Comparison of ENCODE assay signal across 9 mouse cellular contexts in genomic region chr14:36584065-36584635, GRCm38 (mm10).
DNase-seq lines count a peak whose midpoint lies in the region; ATAC-seq lines count a peak whose summit lies in the region.
"Had no signal": no experiment of that assay in that cellular context is flagged by ENCODE, and none has a peak within 500 bp of the region (broad histone marks: within the 10 kb centered on the region; RNA-seq: fewer than 3 reads in every experiment).

No protein-coding gene starts in this region.

- no peaks in the 10 kb centered on the region for H3K36me3 ChIP-seq in embryonic facial prominence, embryonic 11.5 days (replicated peaks; ENCODE audit: control insufficient read depth, insufficient read depth, low read depth, low read length)
- H3K36me3 ChIP-seq in embryonic facial prominence, embryonic 10.5 days (replicated peaks) = no peaks in the 10 kb centered on the region
- no peaks in the 10 kb centered on the region for H3K36me3 ChIP-seq in neural tube, embryonic 11.5 days (ENCODE audit: control insufficient read depth, insufficient read depth, low read length)
- no peaks in the 10 kb centered on the region for H3K36me3 ChIP-seq in neural tube, embryonic 15.5 days
- H3K36me3 ChIP-seq in hindbrain, embryonic 16.5 days (ENCODE audit: control insufficient read depth, insufficient read depth, low read length) = no peaks in the 10 kb centered on the region
- no peaks in the 10 kb centered on the region for H3K36me3 ChIP-seq in midbrain, embryonic 14.5 days (ENCODE audit: control insufficient read depth, insufficient read depth, low read length)
- H3K36me3 ChIP-seq: lung, embryonic 15.5 days had no signal

- H3K9ac ChIP-seq in embryonic facial prominence, embryonic 11.5 days (replicated peaks; ENCODE audit: low read length) = no peak overlapping the region
- H3K9ac ChIP-seq in neural tube, embryonic 11.5 days (ENCODE audit: low read length) = no peak overlapping the region
- no peak overlapping the region for H3K9ac ChIP-seq in neural tube, embryonic 15.5 days (replicated peaks)
- H3K9ac ChIP-seq in hindbrain, embryonic 16.5 days (ENCODE audit: low read depth, low read length) = no peak overlapping the region
- H3K9ac ChIP-seq in midbrain, embryonic 14.5 days (replicated peaks; ENCODE audit: low read length) = no peak overlapping the region
- H3K9ac ChIP-seq: lung, embryonic 15.5 days had no signal

- H3K27ac ChIP-seq in embryonic facial prominence, embryonic 11.5 days (replicated peaks; ENCODE audit: low read depth, low read length) = no peak overlapping the region
- H3K27ac ChIP-seq in embryonic facial prominence, embryonic 10.5 days (replicated peaks) = no peak overlapping the region
- no peak overlapping the region for H3K27ac ChIP-seq in neural tube, embryonic 11.5 days (ENCODE audit: low read depth, low read length)
- H3K27ac ChIP-seq in neural tube, embryonic 15.5 days (replicated peaks) = no peak overlapping the region
- H3K27ac ChIP-seq in hindbrain, embryonic 16.5 days (ENCODE audit: low read depth, low read length) = no peak overlapping the region
- no peak overlapping the region for H3K27ac ChIP-seq in midbrain, embryonic 14.5 days (replicated peaks; ENCODE audit: low read depth, low read length)
- H3K27ac ChIP-seq: lung, embryonic 15.5 days had no signal

- H3K27me3 ChIP-seq in embryonic facial prominence, embryonic 11.5 days (ENCODE audit: control insufficient read depth, insufficient read depth, low read length) = no peaks in the 10 kb centered on the region
- H3K27me3 ChIP-seq in embryonic facial prominence, embryonic 10.5 days (replicated peaks; ENCODE audit: low read depth, poor library complexity, severe bottlenecking) = no peaks in the 10 kb centered on the region
- no peaks in the 10 kb centered on the region for H3K27me3 ChIP-seq in neural tube, embryonic 11.5 days (ENCODE audit: control insufficient read depth, insufficient read depth, low read length)
- no peaks in the 10 kb centered on the region for H3K27me3 ChIP-seq in neural tube, embryonic 15.5 days (replicated peaks)
- H3K27me3 ChIP-seq in hindbrain, embryonic 16.5 days (replicated peaks; ENCODE audit: control insufficient read depth, insufficient read depth, low read length) = no peaks in the 10 kb centered on the region
- H3K27me3 ChIP-seq in midbrain, embryonic 14.5 days (ENCODE audit: control insufficient read depth, insufficient read depth, low read length) = no peaks in the 10 kb centered on the region
- H3K27me3 ChIP-seq: lung, embryonic 15.5 days had no signal

- 47% methylated on average over 4 of the region's 4 CpGs for WGBS in embryonic facial prominence, embryonic 11.5 days
- WGBS in embryonic facial prominence, embryonic 10.5 days = 53% methylated on average over 4 of the region's 4 CpGs
- 59% methylated on average over 4 of the region's 4 CpGs for WGBS in neural tube, embryonic 11.5 days
- WGBS in neural tube, embryonic 15.5 days = 57% methylated on average over 4 of the region's 4 CpGs
- 56% methylated on average over 4 of the region's 4 CpGs for WGBS in hindbrain, embryonic 16.5 days
- 62% methylated on average over 4 of the region's 4 CpGs for WGBS in midbrain, embryonic 14.5 days

- no peak overlapping the region for H3K4me3 ChIP-seq in embryonic facial prominence, embryonic 11.5 days (ENCODE audit: low read depth, low read length)
- H3K4me3 ChIP-seq in embryonic facial prominence, embryonic 10.5 days = no peak overlapping the region
- no peak overlapping the region for H3K4me3 ChIP-seq in neural tube, embryonic 11.5 days (ENCODE audit: low read depth, low read length)
- no peak overlapping the region for H3K4me3 ChIP-seq in neural tube, embryonic 15.5 days (replicated peaks)
- H3K4me3 ChIP-seq in hindbrain, embryonic 16.5 days (ENCODE audit: low read length) = no peak overlapping the region
- no peak overlapping the region for H3K4me3 ChIP-seq in midbrain, embryonic 14.5 days (replicated peaks; ENCODE audit: low read depth, low read length)
- H3K4me3 ChIP-seq: lung, embryonic 15.5 days had no signal

- H3K4me2 ChIP-seq in embryonic facial prominence, embryonic 11.5 days (ENCODE audit: low read depth, low read length) = no peak overlapping the region
- no peak overlapping the region for H3K4me2 ChIP-seq in neural tube, embryonic 11.5 days (ENCODE audit: low read depth)
- H3K4me2 ChIP-seq in neural tube, embryonic 15.5 days = no peak overlapping the region
- H3K4me2 ChIP-seq in hindbrain, embryonic 16.5 days (ENCODE audit: low read length) = no peak overlapping the region
- no peak overlapping the region for H3K4me2 ChIP-seq in midbrain, embryonic 14.5 days (ENCODE audit: low read length)
- H3K4me2 ChIP-seq: lung, embryonic 15.5 days had no signal

- H3K9me3 ChIP-seq in embryonic facial prominence, embryonic 11.5 days (replicated peaks; ENCODE audit: control insufficient read depth, low read length) = no peaks in the 10 kb centered on the region
- H3K9me3 ChIP-seq in embryonic facial prominence, embryonic 10.5 days = no peaks in the 10 kb centered on the region
- H3K9me3 ChIP-seq in neural tube, embryonic 11.5 days (ENCODE audit: control insufficient read depth, low read length) = no peaks in the 10 kb centered on the region
- H3K9me3 ChIP-seq in neural tube, embryonic 15.5 days (replicated peaks) = no peaks in the 10 kb centered on the region
- H3K9me3 ChIP-seq in hindbrain, embryonic 16.5 days (ENCODE audit: control insufficient read depth, low read length) = no peaks in the 10 kb centered on the region
- no peaks in the 10 kb centered on the region for H3K9me3 ChIP-seq in midbrain, embryonic 14.5 days (ENCODE audit: control insufficient read depth, low read length)
- H3K9me3 ChIP-seq: lung, embryonic 15.5 days had no signal

- DNase-seq in embryonic facial prominence, embryonic 11.5 days (ENCODE audit: low spot score) = peak; percentile 50
- DNase-seq in embryonic facial prominence, embryonic 10.5 days (ENCODE audit: low spot score) = no peak
- DNase-seq in neural tube, embryonic 11.5 days (ENCODE audit: low spot score) = peak; percentile 26
- peak; percentile 55 for DNase-seq in midbrain, embryonic 14.5 days
- DNase-seq in ovary, postnatal 36 days (ENCODE audit: low spot score) = no peak
- DNase-seq in spleen, adult 18-20 months = no peak

- ATAC-seq in embryonic facial prominence, embryonic 11.5 days (replicated peaks; ENCODE audit: insufficient number of reproducible peaks, low FRiP score, low TSS enrichment, low read depth) = no peak
- ATAC-seq in neural tube, embryonic 11.5 days (ENCODE audit: insufficient read depth, low FRiP score, low TSS enrichment) = peak; percentile 67
- no peak for ATAC-seq in neural tube, embryonic 15.5 days (ENCODE audit: low FRiP score)
- ATAC-seq in hindbrain, embryonic 16.5 days = 0 out of 2 replicates have a peak, but pooled peaks have one; percentile 30
- ATAC-seq in midbrain, embryonic 14.5 days (ENCODE audit: low FRiP score, low TSS enrichment) = no peak; the same call in 1 of the 2 replicates

- no peaks in the 10 kb centered on the region for H3K4me1 ChIP-seq in embryonic facial prominence, embryonic 11.5 days (ENCODE audit: control insufficient read depth, insufficient read depth, low read length)
- H3K4me1 ChIP-seq in embryonic facial prominence, embryonic 10.5 days = no peaks in the 10 kb centered on the region
- H3K4me1 ChIP-seq in neural tube, embryonic 11.5 days (ENCODE audit: control insufficient read depth, insufficient read depth, low read length) = no peaks in the 10 kb centered on the region
- H3K4me1 ChIP-seq in neural tube, embryonic 15.5 days = no peaks in the 10 kb centered on the region
- H3K4me1 ChIP-seq in hindbrain, embryonic 16.5 days (ENCODE audit: control insufficient read depth, insufficient read depth, low read depth, low read length) = peaks cover 3% of the 10 kb centered on the region; the same call in 1 of the 2 replicates
- H3K4me1 ChIP-seq in midbrain, embryonic 14.5 days (ENCODE audit: control insufficient read depth, insufficient read depth, low read length) = no peaks in the 10 kb centered on the region
- H3K4me1 ChIP-seq: lung, embryonic 15.5 days had no signal

Comparison
In these comparisons a context has a peak if more than half of its experiments do, and no peak if none do; other contexts are left out.
1. ATAC-seq: peak in neural tube, embryonic 11.5 days (single experiment) and hindbrain, embryonic 16.5 days (single experiment); none in embryonic facial prominence, embryonic 11.5 days (single experiment), neural tube, embryonic 15.5 days (single experiment) and midbrain, embryonic 14.5 days (single experiment).
2. DNase-seq: peak in embryonic facial prominence, embryonic 11.5 days (single experiment), neural tube, embryonic 11.5 days (single experiment) and midbrain, embryonic 14.5 days (single experiment); none in embryonic facial prominence, embryonic 10.5 days (single experiment), ovary, postnatal 36 days (single experiment) and spleen, adult 18-20 months (0 of 2).